In genomic region chr14:102106165-102106564, GRCm38 (mm10) we compare ENCODE assay signal across 18 mouse cellular contexts.
"Had no signal": no experiment of that assay in that cellular context is flagged by ENCODE, and none has a peak within 500 bp of the region (broad histone marks: within the 10 kb centered on the region; RNA-seq: fewer than 3 reads in every experiment).

No protein-coding gene starts in this region.

- H3K4me3 ChIP-seq: liver, embryonic 15.5 days; lung, embryonic 15.5 days; megakaryocyte, embryonic 14.5 days; midbrain, embryonic 13.5 days; midbrain, embryonic 15.5 days; neural tube, embryonic 12.5 days; stomach, embryonic 15.5 days had no signal

- H3K4me1 ChIP-seq: liver, embryonic 15.5 days; lung, embryonic 15.5 days; megakaryocyte, embryonic 14.5 days; midbrain, embryonic 13.5 days; midbrain, embryonic 15.5 days; neural tube, embryonic 12.5 days; stomach, embryonic 15.5 days had no signal

- ATAC-seq: liver, postnatal 0 days; lung, postnatal 0 days; midbrain, embryonic 13.5 days; midbrain, embryonic 15.5 days had no signal

- DNase-seq: liver, postnatal 0 days; lung, adult 2 months; lung, postnatal 14 days; lung, postnatal 36 days; right cerebral cortex, postnatal 14 days; thymus, adult 18-20 months; thymus, postnatal 14 days; thymus, postnatal 36 days had no signal

- H3K27me3 ChIP-seq: liver, embryonic 15.5 days; lung, embryonic 15.5 days; megakaryocyte, embryonic 14.5 days; midbrain, embryonic 13.5 days; midbrain, embryonic 15.5 days; neural tube, embryonic 12.5 days; stomach, embryonic 15.5 days had no signal

- H3K27ac ChIP-seq: liver, embryonic 15.5 days; lung, embryonic 15.5 days; macrophage; midbrain, embryonic 13.5 days; midbrain, embryonic 15.5 days; neural tube, embryonic 12.5 days; stomach, embryonic 15.5 days; stomach, postnatal 0 days had no signal
